ENCODE assay signal across 8 mouse cellular contexts in genomic region chr2:173020430-173020829, GRCm38 (mm10). TPM values are rescaled to one million over a fixed set of nuclear protein-coding genes. Genes with fewer than 3 reads are reported as not detected.
DNase-seq lines count a peak whose midpoint lies in the region; TF ChIP-seq lines count a peak whose summit lies in the region.

Gene Rbm38, plus strand, starts transcription at chr2:173020498.

- in situ Hi-C loops in CH12.LX (cut with MboI; ENCODE audit: low pct_ligation_motif_present, low pct_unique_long_range_greater_than_20kb, low sequenced_read_pairs) = loop anchor here (25.0 kb wide), 1 partner anchor 142 kb away; the partner anchor contains the start of gene Pck1

- no peak within 1 kb of the TSS for H3K9ac ChIP-seq in CH12.LX (ENCODE audit: insufficient read depth, low read depth)

- TF ChIP-seq CTCF in CH12.LX (conservative IDR thresholded peaks at IDR 0.05 in 1 of 2, IDR thresholded peaks at IDR 0.05 in 1 of 2; ENCODE audit: low read depth in 2 of 2, low read length in 2 of 2) = no peak

- H3K27me3 ChIP-seq in CH12.LX (replicated peaks) = peaks cover 6% of the 10 kb centered on the region
- no peaks in the 10 kb centered on the region; the same call in 1 of the 2 replicates for H3K27me3 ChIP-seq in erythroblast, embryonic 14.5 days (ENCODE audit: control insufficient read depth)

- peak within 1 kb of the TSS in 2 of 3 experiments; percentile 24 to 34 for H3K4me3 ChIP-seq in CH12.LX (replicated peaks in 1 of 3; ENCODE audit: low read depth in 2 of 3, low read length in 2 of 3, poor library complexity in 1 of 3)
- peak within 1 kb of the TSS; percentile 68 for H3K4me3 ChIP-seq in erythroblast, embryonic 14.5 days (replicated peaks)
- peak within 1 kb of the TSS; percentile 28 for H3K4me3 ChIP-seq in macrophage (ENCODE audit: inconsistent target)

- H3K4me2 ChIP-seq in CH12.LX (ENCODE audit: insufficient read depth, low read depth, poor library complexity, severe bottlenecking) = peak within 1 kb of the TSS; percentile 45; the same call in 1 of the 2 replicates

- no peak for TF ChIP-seq RAD21 in CH12.LX (IDR thresholded peaks at IDR 0.05; ENCODE audit: low read depth, low read length)

- peaks cover 17 to 37% of the 10 kb centered on the region in 2 experiments for H3K36me3 ChIP-seq in CH12.LX (replicated peaks in 1 of 2; ENCODE audit: control insufficient read depth in 1 of 2, insufficient read depth in 1 of 2, low read length in 1 of 2)
- peaks cover 54% of the 10 kb centered on the region for H3K36me3 ChIP-seq in erythroblast, embryonic 14.5 days (ENCODE audit: control insufficient read depth)
- peaks cover 3% of the 10 kb centered on the region; the same call in 1 of the 2 replicates for H3K36me3 ChIP-seq in macrophage (ENCODE audit: inconsistent target)

- intact Hi-C loops in heart, postnatal 25 days (cut with DNase I) = loop anchor here (10.0 kb wide), 1 partner anchor 64 kb away; no protein-coding TSS in a partner anchor

- dilution Hi-C loops in CH12.LX (cut with MboI; ENCODE audit: extremely low pct_ligation_motif_present, extremely low pct_unique_long_range_greater_than_20kb, low sequenced_read_pairs) = no loop called here

- WGBS in macrophage (ENCODE audit: missing documents) = 70% methylated on average over 11 of the region's 11 CpGs

- H3K4me1 ChIP-seq in CH12.LX (ENCODE audit: control insufficient read depth in 1 of 2, insufficient read depth in 2 of 2) = peaks cover 48 to 71% of the 10 kb centered on the region in 2 experiments
- H3K4me1 ChIP-seq in erythroblast, embryonic 14.5 days (ENCODE audit: control insufficient read depth) = peaks cover 71% of the 10 kb centered on the region

- H3K79me2 ChIP-seq in CH12.LX (replicated peaks; ENCODE audit: control insufficient read depth, extremely low read depth, insufficient read depth, poor library complexity, severe bottlenecking) (peaks cover 19% of the 10 kb centered on the region), macrophage (ENCODE audit: inconsistent target) (peaks cover 30% of the 10 kb centered on the region)

- no peak for TF ChIP-seq POLR2A in CH12.LX (IDR thresholded peaks at IDR 0.05; ENCODE audit: low read depth, low read length)

- no peak within 1 kb of the TSS for H3K27ac ChIP-seq in CH12.LX (ENCODE audit: insufficient read depth, low read depth)
- no peak within 1 kb of the TSS for H3K27ac ChIP-seq in macrophage

- TF ChIP-seq EP300 in CH12.LX (IDR thresholded peaks at IDR 0.05; ENCODE audit: low read length) = no peak

- no peaks in the 10 kb centered on the region for H3K9me3 ChIP-seq in CH12.LX (replicated peaks; ENCODE audit: low read length)
- H3K9me3 ChIP-seq in erythroblast, embryonic 14.5 days (ENCODE audit: control insufficient read depth, low read length) = peaks cover 4% of the 10 kb centered on the region

- DNase-seq in cerebellum, adult 11-12 months = peak; percentile 32
- no peak for DNase-seq in cerebellum, postnatal 25 days
- DNase-seq in CH12.LX (ENCODE audit: extremely low read depth) = no peak
- no peak for DNase-seq in heart, postnatal 25 days (ENCODE audit: low spot score)
- DNase-seq in ovary, postnatal 14 days (ENCODE audit: low spot score) = no peak
- no peak for DNase-seq in frontal cortex, adult 2 months (ENCODE audit: extremely low spot score in 1 of 2, low spot score in 1 of 2)

TF ChIP-seq in CH12.LX, 34 proteins besides CTCF, POLR2A, EP300 and RAD21:
- TF ChIP-seq UBTF (IDR thresholded peaks at IDR 0.05; ENCODE audit: low read depth, low read length) = no peak
- TF ChIP-seq RCOR1 (conservative IDR thresholded peaks at IDR 0.05; ENCODE audit: low read depth, low read length) = no peak
- no peak for TF ChIP-seq ZMIZ1 (IDR thresholded peaks at IDR 0.05; ENCODE audit: low read depth, low read length)
- no peak for TF ChIP-seq KAT2A (IDR thresholded peaks at IDR 0.05; ENCODE audit: insufficient replicate concordance, low read length)
TF ChIP-seq in CH12.LX: peak in this region for 0.

RNA-seq across cellular contexts. Expression of gene Rbm38, which starts in this region (rescaled TPM):
- total RNA-seq in CH12.LX (2012; rRNA removed) (19.4 and 20.7 TPM in 2 replicates), CH12.LX (2014; rRNA removed) (11.3 and 14.4 TPM in 2 replicates)
- polyA plus RNA-seq in CH12.LX (2012; ENCODE audit: insufficient read length, low read depth) (83.9 and 85.4 TPM in 2 replicates), macrophage (2018) (9.6 to 14.5 TPM (median 12.6 TPM) in 3 replicates)
- polyA plus RNA-seq in erythroblast, embryonic 14.5 days (2012) = 548 and 594 TPM in 2 replicates
- total RNA-seq in heart, postnatal 25 days (2021) = 100 to 1,000 TPM; 167 to 223 TPM
- total RNA-seq in macrophage (2018; cell fraction: chromatin; rRNA removed) = 1 to 10 TPM; 1.9 to 9.4 (median 3.8) TPM
- 10 to 100 TPM in 12 of 26 experiments, 1 to 10 TPM in 14; 6.2 to 13.4 (median 9.6) TPM for total RNA-seq in macrophage (2018; cell fraction: cytosol; rRNA removed)
- 1 to 10 TPM; 3.0 to 9.8 (median 5.5) TPM for total RNA-seq in macrophage (2018; cell fraction: nucleus; rRNA removed)
- polyA plus RNA-seq in frontal cortex, adult 2 months (2012; rRNA removed) = 5.1 and 6.8 TPM in 2 replicates

Comparison
In these comparisons a context has a peak if more than half of its experiments do, and no peak if none do; other contexts are left out.
1. RNA of gene Rbm38 (total RNA-seq): 167 to 223 TPM in heart, postnatal 25 days; 11.3 to 20.7 TPM in CH12.LX; every median in the first group is over 4 times any median in the second.
2. Peak in every context shown above with its lines, with median percentiles within 50 percentile points of each other: H3K4me3 ChIP-seq.